Mouse (Mus musculus) hindbrain, postnatal 0 days (tissue): ENCODE measurements around the gene Slc6a11. TPM values are rescaled to one million over a fixed set of nuclear protein-coding genes. Genes with fewer than 3 reads are reported as not detected.

Source experiments
- ATAC-seq: fragments of 200-750 bp; cut with Nextera tagmentation; 2 replicates; pipeline ENCODE4 v1.8.0; 2017; ENCODE audit warnings: mild to moderate bottlenecking, moderate TSS enrichment, moderate library complexity
- DNase-seq: peaks from one replicate; pipeline ENCODE4 v3.0.0-alpha.2; 2015; ENCODE audit warnings: low spot score
- H3K27ac ChIP-seq: fragments of 300-500 bp; sonication (generic); 2 replicates; pipeline ENCODE4 v1.5.1; 2014; ENCODE audit warnings: mild to moderate bottlenecking
- H3K27me3 ChIP-seq: fragments of 300-500 bp; sonication (generic); 2 replicates; pipeline ENCODE4 v1.6.1; 2014; ENCODE audit warnings: low read length, mixed read lengths; ENCODE audit not compliant: insufficient read depth
- H3K36me3 ChIP-seq: fragments of 300-500 bp; sonication (generic); 2 replicates; pipeline ENCODE4 v1.6.1; 2014; ENCODE audit warnings: low read length, mixed read lengths; ENCODE audit not compliant: insufficient read depth
- H3K4me1 ChIP-seq: fragments of 300-500 bp; sonication (generic); 2 replicates; pipeline ENCODE4 v1.6.1; 2014; ENCODE audit warnings: antibody characterized with exemption, low read length, mixed read lengths; ENCODE audit not compliant: insufficient read depth
- H3K4me2 ChIP-seq: fragments of 300-500 bp; sonication (generic); 2 replicates; pipeline ENCODE4 v1.6.1; 2014; ENCODE audit warnings: low read depth, mild to moderate bottlenecking, low read length, moderate library complexity, mixed read lengths
- H3K4me3 ChIP-seq: fragments of 300-500 bp; sonication (generic); 2 replicates; pipeline ENCODE4 v1.5.1; 2014; ENCODE audit warnings: low read length
- H3K9ac ChIP-seq: fragments of 300-500 bp; sonication (generic); replicated peaks from 2 replicates; pipeline ENCODE4 v1.6.1; 2014; ENCODE audit warnings: mild to moderate bottlenecking, low read length, moderate library complexity, mixed read lengths
- H3K9me3 ChIP-seq: fragments of 300-500 bp; sonication (generic); 2 replicates; pipeline ENCODE4 v1.6.1; 2016; ENCODE audit warnings: low read length, mixed read lengths
- CTCF ChIP-seq: IDR thresholded peaks from 2 replicates; pipeline ENCODE4 v1.5.1; 2016; ENCODE audit warnings: antibody characterized with exemption, control low read depth, low read depth
- WGBS: fragments of 180-500 bp; shearing (Covaris S2); extraction: QIAGEN DNeasy Blood & Tissue Kit; methylation state at CpG from one replicate; pipeline ENCODE4 v1.1.7; 2014; 5-methylcytosine and 5-hydroxymethylcytosine counted together
- polyA plus RNA-seq: library from polyadenylated mRNA; unstranded; fragments of >200 nt; fragmentation: Nextera tagmentation; extraction: Ambion mirVana; gene quantifications from 2 replicates; pipeline ENCODE4 v1.2.1, GENCODE M21; 2015
- total RNA-seq: library from RNA; depleted of rRNA; stranded (reverse); fragments of >200 nt; gene quantifications from 2 replicates; pipeline ENCODE4 v1.2.3, GENCODE M21; 2014

Slc6a11 gene
- total and polyA plus RNA-seq, 2 experiments from 2014 or later, result 154 to 308 TPM

GRCm38 (mm10) chr6:114195998-114196397, 65.0 kb downstream of the Slc6a11 start:
- Histone ChIP-seq H3K4me3 (no peak overlapping the region), H3K4me1 (no peaks in the 10 kb centered on the region), H3K27me3 (no peaks in the 10 kb centered on the region), H3K36me3 (no peaks in the 10 kb centered on the region; the same call in 1 of the 2 replicates), H3K9me3 (0 out of 2 replicates have a peak, but pooled peaks cover under 1% of the 10 kb centered on the region), H3K4me2 (no peak overlapping the region), H3K27ac (no peak overlapping the region), H3K9ac (no peak overlapping the region)
- peak; percentile 55 for TF ChIP-seq CTCF
- peak; percentile 51 for DNase-seq
- no peak for ATAC-seq

GRCm38 (mm10) chr6:114199200-114199845, 68.3 kb downstream of the Slc6a11 start:
- H3K9ac ChIP-seq, result no peak overlapping the region
- H3K4me1 ChIP-seq, result no peaks in the 10 kb centered on the region
- H3K4me2 ChIP-seq, result no peak overlapping the region
- H3K36me3 ChIP-seq, result no peaks in the 10 kb centered on the region
- ATAC-seq (peak; percentile 35; the same call in 1 of the 2 replicates), DNase-seq (peak; percentile 73)
- peak overlapping the region; percentile 37; the same call in 1 of the 2 replicates for H3K27ac ChIP-seq
- TF ChIP-seq CTCF, result peak; percentile 63
- H3K4me3 ChIP-seq, result no peak overlapping the region
- WGBS, result 41% methylated on average over 9 of the region's 9 CpGs
- H3K27me3 ChIP-seq, result no peaks in the 10 kb centered on the region
- H3K9me3 ChIP-seq, result no peaks in the 10 kb centered on the region

- no peak for TF ChIP-seq CTCF
- no peaks in the 10 kb centered on the region for H3K4me1 ChIP-seq
- H3K27me3 ChIP-seq, result no peaks in the 10 kb centered on the region
- H3K36me3 ChIP-seq, result no peaks in the 10 kb centered on the region
- ATAC-seq (no peak), DNase-seq (no peak)
- H3K27ac ChIP-seq, result no peak overlapping the region
- 83% methylated on average over 3 of the region's 3 CpGs for WGBS
- no peak overlapping the region for H3K4me3 ChIP-seq
- H3K9ac ChIP-seq, result no peak overlapping the region
- H3K4me2 ChIP-seq, result no peak overlapping the region
- no peaks in the 10 kb centered on the region for H3K9me3 ChIP-seq
Measured at GRCm38 (mm10) chr6:114204557-114204956, 73.5 kb downstream of the Slc6a11 start.

DNA sequence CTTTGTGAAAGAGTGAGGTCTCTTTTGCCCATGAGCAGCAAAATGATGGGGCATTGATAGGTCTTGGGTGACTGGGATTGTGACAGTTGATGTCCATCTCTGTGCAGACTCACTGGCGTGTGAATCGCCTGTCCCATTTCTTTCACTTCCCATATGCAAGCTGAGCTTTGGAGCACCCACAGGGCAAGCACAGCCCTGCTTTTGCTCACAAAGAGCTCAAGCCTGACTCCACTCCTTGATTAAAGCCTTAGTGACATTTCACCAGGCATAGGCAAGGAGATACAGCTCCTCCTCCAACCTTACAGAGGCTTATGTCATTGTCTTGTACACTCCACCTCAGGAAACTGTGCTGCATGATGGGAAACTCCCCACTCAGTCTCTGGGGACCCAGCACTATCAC, 77.3 kb downstream of the Slc6a11 start:
- Histone ChIP-seq H3K4me1 (no peaks in the 10 kb centered on the region; the same call in 1 of the 2 replicates), H3K9me3 (no peaks in the 10 kb centered on the region), H3K9ac (no peak overlapping the region), H3K4me2 (no peak overlapping the region), H3K4me3 (no peak overlapping the region), H3K27me3 (no peaks in the 10 kb centered on the region), H3K36me3 (no peaks in the 10 kb centered on the region), H3K27ac (no peak overlapping the region)
- TF ChIP-seq CTCF, result no peak
- DNase-seq (no peak), ATAC-seq (no peak)
- WGBS, result 92% methylated on average over 2 of the region's 2 CpGs

DNA sequence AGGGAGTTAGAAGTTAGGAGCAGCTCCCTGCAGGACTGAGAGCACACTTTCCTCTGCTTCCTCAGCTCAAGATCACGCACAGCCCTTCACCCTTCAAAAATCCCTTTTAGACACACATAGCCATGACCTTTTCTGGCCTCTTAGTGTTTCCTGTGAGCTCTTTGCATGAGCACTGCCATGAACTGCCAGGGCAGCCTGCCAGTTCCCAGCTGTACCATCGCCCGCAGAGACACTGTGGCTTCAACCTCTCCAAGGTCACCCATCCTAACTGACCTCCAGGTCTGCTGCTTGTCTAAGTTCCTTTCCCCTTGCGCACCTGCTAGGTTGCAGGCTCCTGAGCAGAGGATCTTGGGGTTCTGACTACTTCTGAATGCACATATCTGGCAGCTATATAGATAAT, 83.4 kb downstream of the Slc6a11 start:
- peak overlapping the region; percentile 48; the same call in 1 of the 2 replicates for H3K27ac ChIP-seq
- WGBS, result 61% methylated on average over 4 of the region's 4 CpGs
- ATAC-seq (no peak), DNase-seq (no peak)
- H3K9ac ChIP-seq, result no peak overlapping the region
- no peak overlapping the region for H3K4me3 ChIP-seq
- peaks cover 8% of the 10 kb centered on the region for H3K4me1 ChIP-seq
- H3K4me2 ChIP-seq, result no peak overlapping the region
- no peaks in the 10 kb centered on the region for H3K9me3 ChIP-seq
- no peaks in the 10 kb centered on the region for H3K36me3 ChIP-seq
- no peak for TF ChIP-seq CTCF
- no peaks in the 10 kb centered on the region for H3K27me3 ChIP-seq

DNA sequence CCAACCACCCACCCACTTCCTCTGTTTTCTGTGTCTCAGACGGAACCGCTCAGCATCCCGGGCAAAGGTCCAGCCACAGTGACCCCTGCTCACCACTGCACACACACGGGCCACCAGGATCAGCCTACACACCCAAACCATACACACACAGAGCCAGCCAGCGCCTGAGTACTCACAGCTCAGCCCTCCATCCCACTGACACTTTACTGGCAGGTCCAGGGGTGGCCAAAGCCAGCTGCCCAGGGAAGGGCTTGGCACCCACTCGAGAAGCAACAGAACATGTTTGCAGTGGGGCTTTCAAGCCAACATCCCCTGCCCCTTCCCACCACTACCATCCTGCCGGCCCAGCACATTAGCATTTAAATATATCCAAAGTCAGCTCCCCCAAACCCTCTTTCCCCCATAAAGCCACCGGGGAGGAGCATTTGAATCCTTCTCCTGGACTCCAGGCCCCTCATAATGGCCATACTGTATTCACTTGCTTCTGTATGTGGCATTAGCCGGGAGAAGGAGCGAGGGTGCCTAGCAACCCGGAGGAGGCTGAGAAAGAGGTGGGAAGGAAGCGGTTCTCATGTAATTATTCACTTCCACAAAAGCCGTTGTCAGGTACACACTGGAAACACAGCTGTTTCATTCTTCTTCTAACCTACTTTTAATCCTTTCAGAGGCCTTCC, 85.8 kb downstream of the Slc6a11 start:
- WGBS, result 26% methylated on average over 13 of the region's 13 CpGs
- Histone ChIP-seq H3K27ac (peak overlapping the region; percentile 85), H3K27me3 (no peaks in the 10 kb centered on the region), H3K9ac (no peak overlapping the region), H3K4me2 (no peak overlapping the region), H3K4me1 (peaks cover 8% of the 10 kb centered on the region), H3K9me3 (no peaks in the 10 kb centered on the region), H3K36me3 (no peaks in the 10 kb centered on the region), H3K4me3 (no peak overlapping the region)
- no peak for TF ChIP-seq CTCF
- peak; percentile 93 for ATAC-seq
- DNase-seq, result peak; percentile 82

GRCm38 (mm10) chr6:114224399-114224798, 93.4 kb downstream of the Slc6a11 start:
- H3K9ac ChIP-seq, result no peak overlapping the region
- peak; percentile 81 for TF ChIP-seq CTCF
- H3K36me3 ChIP-seq, result no peaks in the 10 kb centered on the region; the same call in 1 of the 2 replicates
- ATAC-seq (peak; percentile 27; the same call in 1 of the 2 replicates), DNase-seq (peak; percentile 70)
- no peak overlapping the region for H3K4me2 ChIP-seq
- H3K4me1 ChIP-seq, result no peaks in the 10 kb centered on the region
- H3K27ac ChIP-seq, result no peak overlapping the region
- H3K27me3 ChIP-seq, result no peaks in the 10 kb centered on the region
- H3K4me3 ChIP-seq, result no peak overlapping the region
- 21% methylated on average over 4 of the region's 4 CpGs for WGBS
- H3K9me3 ChIP-seq, result no peaks in the 10 kb centered on the region
